Mouse (Mus musculus) spleen, postnatal 36 days (tissue): ENCODE measurements around the gene Pmp22.

ENCODE experiments used
- DNase-seq, 2 experiments: peaks; one replicate each; pipeline ENCODE4 v3.0.0; 2022; ENCODE audit warnings: low spot score in 2 of 2, mixed read lengths in 1 of 2

Gene Pmp22

DNA sequence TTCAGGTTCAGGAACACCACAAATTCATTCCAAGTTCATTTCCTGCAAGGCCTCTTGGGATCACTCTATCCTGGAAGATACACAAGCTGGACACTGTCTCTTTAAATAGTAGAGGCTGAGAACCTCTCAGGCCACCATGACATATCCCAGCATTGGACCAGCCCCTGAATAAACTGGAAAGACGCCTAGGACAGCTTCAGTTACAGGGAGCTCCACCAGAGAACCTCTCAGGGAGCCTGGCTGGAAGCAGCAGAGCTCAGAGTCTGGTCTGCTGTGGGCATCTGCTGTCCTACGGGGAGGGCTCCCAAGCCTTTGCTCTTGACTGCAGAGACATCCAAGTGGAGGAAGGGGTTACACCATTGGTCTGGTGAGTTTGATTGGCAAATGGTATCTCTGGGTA, at the start of gene Pmp22:
Gene Pmp22, plus strand, starts transcription at position 199 of the 400 bp plus-strand sequence.
- DNase-seq = no peak

- DNase-seq = no peak
Observed at GRCm38 (mm10) chr11:63084536-63084935, 44.2 kb upstream of the Pmp22 start.

- no peak for DNase-seq
Observed at GRCm38 (mm10) chr11:63088672-63089071, 40.1 kb upstream of the Pmp22 start.

GRCm38 (mm10) chr11:63090210-63090609, 38.6 kb upstream of the Pmp22 start:
- no peak for DNase-seq

DNA sequence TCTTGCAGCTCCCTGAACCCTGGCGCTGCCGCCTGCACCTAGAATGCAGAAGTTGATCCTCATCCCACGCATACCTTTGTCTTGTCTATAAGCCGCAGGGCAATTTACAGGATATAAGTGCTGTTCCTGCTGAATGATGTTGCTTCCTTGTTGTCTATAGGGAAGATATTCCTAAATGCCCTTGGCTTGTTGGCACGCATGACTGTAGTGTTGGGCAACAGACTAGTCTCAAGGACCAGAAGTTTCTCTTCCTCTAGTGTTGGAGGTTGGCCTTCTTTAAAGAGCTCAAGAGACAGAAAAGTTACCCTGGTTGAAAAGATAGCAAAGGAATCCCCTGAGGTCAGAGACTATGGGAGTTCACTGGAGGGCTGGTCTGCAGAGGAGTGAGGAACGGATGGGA, 37.8 kb upstream of the Pmp22 start:
- DNase-seq = no peak

- no peak for DNase-seq
Observed at GRCm38 (mm10) chr11:63092271-63092670, 36.5 kb upstream of the Pmp22 start.

GRCm38 (mm10) chr11:63093601-63094000, 35.2 kb upstream of the Pmp22 start:
- no peak for DNase-seq

DNA sequence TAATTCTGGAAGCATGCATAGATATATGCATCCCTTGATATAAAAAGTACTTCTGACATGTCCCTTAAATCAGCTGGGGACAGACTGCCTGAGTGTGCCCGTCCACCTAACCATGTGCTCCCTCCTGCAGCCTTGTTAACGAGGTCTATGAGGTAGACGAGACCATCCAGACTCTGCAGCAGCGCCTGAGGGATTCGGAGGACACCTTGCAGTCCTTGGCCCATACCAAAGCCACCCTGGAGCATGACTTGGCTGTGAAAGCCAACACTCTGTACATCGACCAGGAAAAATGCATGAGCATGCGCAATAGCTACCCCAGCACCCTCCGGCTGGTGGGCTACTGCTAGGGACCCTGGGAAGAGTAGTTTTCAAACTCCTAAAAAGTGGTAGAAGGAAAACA, 34.3 kb upstream of the Pmp22 start:
- no peak for DNase-seq

- no peak for DNase-seq
Observed at GRCm38 (mm10) chr11:63098016-63098415, 30.8 kb upstream of the Pmp22 start.

GRCm38 (mm10) chr11:63099390-63099789, 29.4 kb upstream of the Pmp22 start:
- no peak for DNase-seq

DNA sequence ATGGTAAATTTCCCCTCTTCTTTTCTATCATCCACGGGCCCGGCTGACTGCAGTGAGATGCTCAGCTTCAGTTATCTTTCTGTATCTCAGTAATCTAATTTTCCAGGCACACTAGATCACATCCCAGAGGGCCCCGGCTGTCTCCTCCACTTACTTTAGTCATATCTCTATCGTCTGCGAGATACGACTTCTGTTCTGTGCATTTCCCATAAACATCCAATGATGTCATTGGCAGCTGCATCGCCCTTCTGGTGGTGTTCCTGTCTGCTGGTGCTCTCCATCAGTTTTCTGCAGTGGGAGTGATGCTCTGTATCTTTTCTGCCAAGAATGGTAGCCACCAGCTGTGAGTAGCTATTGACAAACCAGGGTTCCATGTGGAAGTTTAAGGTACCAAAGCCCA, 25.5 kb upstream of the Pmp22 start:
- DNase-seq = no peak

- no peak for DNase-seq
Observed at GRCm38 (mm10) chr11:63104026-63104425, 24.8 kb upstream of the Pmp22 start.

DNA sequence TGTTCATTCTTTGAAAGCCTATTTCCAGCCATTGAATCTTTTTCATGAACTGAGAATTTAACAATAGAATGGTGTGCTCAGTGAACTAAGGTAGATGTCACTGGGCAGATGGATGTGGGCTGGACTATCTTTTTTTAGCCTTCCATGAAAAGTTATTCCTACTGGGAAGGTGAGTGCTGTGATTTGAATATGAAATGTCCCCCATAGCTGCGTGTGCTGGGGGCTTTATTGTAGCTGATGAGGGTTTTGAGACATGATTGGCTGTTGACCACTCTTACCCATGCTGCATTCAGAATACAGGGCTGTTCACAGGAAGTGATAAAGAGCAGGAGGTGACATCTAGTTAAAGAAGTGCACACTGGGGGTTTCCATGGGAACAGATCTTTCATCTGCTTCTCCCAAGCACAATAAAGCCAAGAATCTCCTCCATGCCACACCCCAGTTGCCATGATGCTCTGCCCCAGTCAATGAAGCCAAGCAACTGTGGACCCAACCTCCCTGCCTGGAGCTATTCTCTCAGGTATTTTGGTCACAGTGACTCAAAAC, 19.5 kb upstream of the Pmp22 start:
- DNase-seq = no peak

DNA sequence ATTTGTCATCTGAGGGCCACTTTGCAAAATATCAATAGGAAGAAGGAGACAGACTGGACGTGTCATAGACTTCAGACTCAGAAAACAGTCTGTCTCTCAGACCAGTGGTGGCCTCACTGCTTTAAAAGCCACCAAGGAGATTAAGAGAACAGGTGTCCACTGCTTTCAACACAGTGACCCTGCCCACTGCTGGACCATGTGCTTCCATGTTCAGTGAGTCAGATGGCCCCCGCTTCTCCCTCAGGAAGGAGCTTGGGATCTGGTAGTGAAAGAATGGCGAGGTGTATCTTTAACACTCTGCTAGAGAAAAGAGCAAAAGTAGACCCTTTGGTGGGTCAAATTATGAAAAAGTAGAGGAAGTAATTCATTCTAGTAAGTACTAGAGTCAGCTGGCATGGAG, 18.5 kb upstream of the Pmp22 start:
- DNase-seq = no peak

DNA sequence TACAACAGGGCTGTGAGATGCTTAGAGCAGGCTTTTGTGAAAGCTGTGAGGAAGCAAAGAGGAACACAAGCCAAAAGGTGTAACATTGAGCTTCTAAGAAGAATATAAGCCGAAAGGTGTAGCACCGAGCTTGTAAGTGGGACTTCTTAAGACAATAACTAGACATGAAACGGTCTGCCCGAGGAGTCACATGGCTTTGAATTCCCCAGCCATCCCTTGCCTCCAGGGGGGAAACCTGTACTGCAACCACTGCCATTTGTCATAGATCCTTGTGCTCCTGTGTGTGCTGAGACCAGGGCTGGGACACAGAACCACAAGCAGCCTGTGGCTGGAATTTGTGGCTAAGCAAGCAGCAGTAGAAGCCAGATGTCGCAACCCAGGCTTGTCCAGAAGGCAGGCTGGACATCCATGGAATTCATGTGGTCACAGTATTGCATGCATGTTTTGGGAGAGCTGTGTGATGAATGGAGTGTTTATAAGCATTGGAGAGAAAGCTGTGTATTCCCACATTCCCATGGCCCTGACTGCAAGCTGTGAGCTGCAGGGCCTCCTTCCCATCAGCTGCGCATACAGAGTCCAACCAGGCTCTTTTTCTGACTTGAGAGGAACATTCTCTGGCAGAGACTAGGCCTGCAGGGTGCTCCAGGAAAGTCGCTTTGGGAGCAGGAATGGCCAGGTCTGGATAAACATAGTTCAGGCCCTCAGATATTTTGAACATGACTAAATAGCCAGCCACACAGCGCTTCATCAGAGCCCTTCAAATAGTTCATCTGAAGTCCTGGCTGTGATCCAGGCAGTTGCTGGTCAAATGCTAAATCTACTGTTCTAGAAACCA, 13.8 kb upstream of the Pmp22 start:
- no peak for DNase-seq

DNA sequence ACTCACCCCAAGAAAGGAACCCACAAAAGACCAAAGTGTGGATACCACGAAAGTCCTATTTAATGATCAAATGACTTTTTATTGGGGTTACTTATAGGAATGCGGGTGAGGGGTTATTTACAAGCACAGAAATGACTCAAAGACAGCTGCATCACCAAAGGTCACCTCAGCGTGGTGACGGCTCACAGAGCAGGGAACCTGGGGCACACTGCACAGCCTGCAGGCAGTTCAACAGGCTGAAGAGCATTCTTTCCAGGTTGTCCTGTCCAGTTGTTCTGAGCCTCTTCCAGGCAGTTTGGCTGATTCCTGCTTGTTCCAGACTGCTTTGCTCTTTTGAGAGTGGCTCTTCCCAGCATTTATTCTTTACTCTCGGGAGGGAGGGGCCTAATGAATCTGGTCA, 12.1 kb upstream of the Pmp22 start:
- no peak for DNase-seq

DNA sequence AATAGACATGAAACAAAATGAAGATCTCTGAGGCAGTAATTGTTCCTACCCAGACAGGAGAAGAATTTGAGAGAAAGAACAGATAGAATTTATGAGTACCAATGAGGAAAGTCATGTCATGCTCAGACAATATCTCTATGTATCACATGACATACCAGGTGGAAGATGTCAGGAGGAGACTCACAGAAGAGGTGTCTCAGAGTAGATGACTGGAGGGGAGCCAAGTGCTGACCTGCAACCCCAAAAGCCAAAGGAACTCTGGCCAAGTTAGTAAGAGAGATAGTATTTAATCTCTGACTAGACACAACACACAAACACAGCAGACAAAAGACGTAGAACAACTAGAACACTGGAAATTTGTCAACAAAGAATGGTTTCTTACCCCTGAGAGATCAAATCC, 11.5 kb upstream of the Pmp22 start:
- no peak for DNase-seq

DNA sequence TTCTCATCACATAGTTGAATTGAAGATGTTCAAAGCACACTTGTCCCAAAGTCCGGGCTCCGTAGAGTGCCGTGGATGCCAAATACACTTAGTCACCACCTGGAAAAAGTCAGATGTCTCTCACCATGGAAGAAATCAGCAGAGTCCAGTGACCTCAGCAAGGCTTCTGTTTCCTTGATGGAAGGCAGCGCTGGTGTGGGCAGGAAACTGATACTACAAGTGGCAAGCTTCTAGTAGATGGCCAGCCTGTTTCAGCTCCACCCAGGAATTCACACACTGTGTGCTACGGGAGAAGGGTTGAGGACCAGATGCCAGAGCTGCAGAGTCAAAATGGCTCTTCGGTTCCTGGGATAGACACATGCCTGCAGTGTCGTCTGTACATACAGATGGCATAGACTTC, 9.0 kb upstream of the Pmp22 start:
- DNase-seq = no peak

GRCm38 (mm10) chr11:63122249-63122648, 6.5 kb upstream of the Pmp22 start:
- no peak for DNase-seq

- DNase-seq = no peak
Observed at GRCm38 (mm10) chr11:63122776-63123350, 5.9 kb upstream of the Pmp22 start.

- DNase-seq = no peak
Observed at GRCm38 (mm10) chr11:63124316-63124715, 4.5 kb upstream of the Pmp22 start.

DNA sequence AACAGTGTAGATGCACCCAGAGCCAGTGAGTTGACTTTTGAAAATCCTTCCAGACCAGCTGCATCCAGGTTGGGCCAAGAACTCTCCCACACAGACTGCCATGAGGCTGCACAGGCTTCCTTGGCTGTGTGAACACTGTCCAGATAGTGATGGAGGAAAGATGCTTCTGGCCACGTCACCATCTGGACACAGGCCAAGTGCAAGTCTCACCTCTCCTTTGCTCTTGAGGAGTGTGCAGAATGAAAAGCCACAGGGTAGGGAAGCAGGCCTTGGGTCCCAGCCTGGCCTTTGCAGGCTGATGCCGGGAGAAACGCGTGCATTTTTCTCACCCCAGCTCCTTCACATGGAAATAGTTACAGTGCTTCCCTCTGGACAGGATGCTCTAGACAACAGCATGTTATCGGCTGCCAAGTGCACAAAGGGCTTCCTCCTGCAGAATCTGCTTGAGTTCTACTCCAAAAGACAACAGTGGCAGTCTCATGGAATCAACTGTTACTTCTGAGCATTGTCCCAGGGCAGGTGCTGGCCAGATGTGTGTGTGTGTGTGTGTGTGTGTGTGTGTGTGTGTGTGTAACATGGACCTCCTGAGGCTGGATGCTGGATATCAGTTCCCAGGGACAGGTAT, 2.8 kb upstream of the Pmp22 start:
- no peak for DNase-seq

DNA sequence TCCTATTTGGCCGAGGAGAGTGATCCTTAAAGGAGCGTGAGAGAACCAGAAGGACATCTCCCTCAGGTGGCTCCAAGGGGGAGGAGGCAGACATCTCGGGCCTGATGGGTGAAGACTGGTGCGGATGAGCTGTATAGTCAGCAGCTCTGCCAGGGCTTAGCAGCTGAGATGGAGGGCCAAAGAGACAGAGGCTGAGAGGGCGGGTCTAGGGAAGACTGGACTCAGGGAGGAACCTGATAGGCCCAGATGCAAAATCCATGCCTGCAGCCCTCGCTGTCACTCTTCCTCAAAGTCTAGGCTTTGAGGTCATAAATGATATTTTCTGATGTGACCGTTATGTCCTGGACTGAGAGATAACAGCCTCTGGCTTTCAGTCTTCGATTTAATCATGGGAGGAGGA, 1.8 kb upstream of the Pmp22 start:
- no peak for DNase-seq
